9 mouse cellular contexts compared by ENCODE assay signal in the genomic region with DNA sequence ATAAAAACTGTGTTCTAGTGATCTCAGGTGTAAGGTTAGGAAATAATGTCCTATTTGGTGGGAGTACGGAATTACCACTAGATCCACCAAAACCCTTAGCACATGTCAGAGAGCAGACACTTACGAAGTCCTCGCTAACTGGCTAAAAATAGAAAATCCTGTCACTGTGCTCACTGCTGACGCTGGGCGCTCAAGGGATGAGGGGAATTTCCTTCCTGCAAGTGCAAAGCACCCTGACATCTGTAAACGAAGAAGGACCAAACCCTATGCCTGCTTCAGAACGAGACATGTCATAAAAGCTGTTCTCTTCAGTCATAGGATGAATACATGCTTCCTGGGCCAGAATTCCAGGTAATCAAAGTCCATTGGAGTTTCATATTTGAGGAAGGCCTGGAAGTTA. TPM values are rescaled to one million over a fixed set of nuclear protein-coding genes. Genes with fewer than 3 reads are reported as not detected.
A peak's percentile ranks its signal among the peaks of the same experiment; 100 is the strongest.
DNase-seq lines count a peak whose midpoint lies in the region; ATAC-seq and TF ChIP-seq lines count a peak whose summit lies in the region.
"Had no signal": no experiment of that assay in that cellular context is flagged by ENCODE, and none has a peak within 500 bp of the region (broad histone marks: within the 10 kb centered on the region; RNA-seq: fewer than 3 reads in every experiment).

No protein-coding gene starts in this region.

- TF ChIP-seq EP300 in liver, postnatal 0 days (IDR thresholded peaks at IDR 0.05; ENCODE audit: low read depth) = no peak

- no peak for DNase-seq in embryonic facial prominence, embryonic 14.5 days (ENCODE audit: low spot score)
- DNase-seq in embryonic facial prominence, embryonic 10.5 days (ENCODE audit: low spot score) = no peak
- DNase-seq in liver, adult 2 months (ENCODE audit: extremely low read depth, low read depth, low spot score) = no peak
- DNase-seq in liver = no peak
- DNase-seq in liver, postnatal 0 days = no peak
- DNase-seq in layer of hippocampus, adult 9-11 months = no peak
- no peak for DNase-seq in frontal cortex, postnatal 36 days (ENCODE audit: low spot score in 2 of 2)
- DNase-seq: gastrocnemius, postnatal 25 days had no signal

- H3K9me3 ChIP-seq in embryonic facial prominence, embryonic 14.5 days (ENCODE audit: control insufficient read depth, low read length) = no peaks in the 10 kb centered on the region
- no peaks in the 10 kb centered on the region for H3K9me3 ChIP-seq in embryonic facial prominence, embryonic 10.5 days
- H3K9me3 ChIP-seq in heart, embryonic 16.5 days (replicated peaks; ENCODE audit: control insufficient read depth, low read length) = no peaks in the 10 kb centered on the region
- H3K9me3 ChIP-seq in liver, postnatal 0 days (ENCODE audit: low read length) = no peaks in the 10 kb centered on the region

- ATAC-seq in embryonic facial prominence, embryonic 14.5 days (ENCODE audit: low read depth) = no peak
- peak; percentile 64; the same call in 1 of the 2 replicates for ATAC-seq in heart, embryonic 16.5 days (replicated peaks; ENCODE audit: extremely low read depth, insufficient read depth, low FRiP score)
- ATAC-seq in liver, postnatal 0 days = no peak

- H3K27ac ChIP-seq in embryonic facial prominence, embryonic 14.5 days (replicated peaks; ENCODE audit: low read depth, low read length) = 0 out of 2 replicates have a peak overlapping the region, but pooled peaks have one; percentile 30
- no peak overlapping the region; the same call in 1 of the 2 replicates for H3K27ac ChIP-seq in embryonic facial prominence, embryonic 10.5 days (replicated peaks)
- peak overlapping the region; percentile 10; the same call in 1 of the 2 replicates for H3K27ac ChIP-seq in liver, adult 2 months (replicated peaks; ENCODE audit: insufficient read depth, low read depth, low read length)
- H3K27ac ChIP-seq in heart, embryonic 16.5 days (ENCODE audit: low read length) = peak overlapping the region; percentile 89
- H3K27ac ChIP-seq in liver, postnatal 0 days (ENCODE audit: low read depth) = peak overlapping the region; percentile 36; the same call in 1 of the 2 replicates

- no peak overlapping the region for H3K9ac ChIP-seq in embryonic facial prominence, embryonic 14.5 days (ENCODE audit: low read depth, low read length)
- H3K9ac ChIP-seq in liver, adult 2 months (ENCODE audit: low read depth, low read length) = no peak overlapping the region
- peak overlapping the region; percentile 51; the same call in 1 of the 2 replicates for H3K9ac ChIP-seq in heart, embryonic 16.5 days (ENCODE audit: low read length)
- H3K9ac ChIP-seq in liver, postnatal 0 days (replicated peaks) = no peak overlapping the region

- H3K27me3 ChIP-seq in embryonic facial prominence, embryonic 14.5 days (replicated peaks; ENCODE audit: control insufficient read depth, insufficient read depth, low read length) = no peaks in the 10 kb centered on the region
- no peaks in the 10 kb centered on the region for H3K27me3 ChIP-seq in embryonic facial prominence, embryonic 10.5 days (replicated peaks; ENCODE audit: low read depth, poor library complexity, severe bottlenecking)
- H3K27me3 ChIP-seq in liver, adult 2 months (ENCODE audit: control insufficient read depth, insufficient read depth, low read length) = no peaks in the 10 kb centered on the region
- H3K27me3 ChIP-seq in heart, embryonic 16.5 days (ENCODE audit: control insufficient read depth, insufficient read depth, low read length) = no peaks in the 10 kb centered on the region
- no peaks in the 10 kb centered on the region for H3K27me3 ChIP-seq in liver, postnatal 0 days (ENCODE audit: insufficient read depth, low read length)

- no peak for TF ChIP-seq POLR2A in liver, adult 2 months (IDR thresholded peaks at IDR 0.05; ENCODE audit: extremely low read depth, insufficient read depth, low read length)

- H3K4me3 ChIP-seq in embryonic facial prominence, embryonic 14.5 days (ENCODE audit: low read depth, low read length) = no peak overlapping the region
- H3K4me3 ChIP-seq in embryonic facial prominence, embryonic 10.5 days = no peak overlapping the region
- H3K4me3 ChIP-seq in liver, adult 2 months (ENCODE audit: insufficient read depth, low read depth, low read length) = no peak overlapping the region
- no peak overlapping the region for H3K4me3 ChIP-seq in heart, embryonic 16.5 days (ENCODE audit: low read length)
- H3K4me3 ChIP-seq in liver, postnatal 0 days (ENCODE audit: low read depth, low read length) = no peak overlapping the region

- no peak for TF ChIP-seq CTCF in liver, adult 2 months (IDR thresholded peaks at IDR 0.05; ENCODE audit: low read depth, low read length)
- no peak for TF ChIP-seq CTCF in liver, postnatal 0 days (IDR thresholded peaks at IDR 0.05; ENCODE audit: low read depth)

- peaks cover 15% of the 10 kb centered on the region; the same call in 1 of the 2 replicates for H3K79me2 ChIP-seq in liver, adult 2 months (ENCODE audit: control insufficient read depth, insufficient read depth, low read length)

- peaks cover 15% of the 10 kb centered on the region for H3K4me1 ChIP-seq in embryonic facial prominence, embryonic 14.5 days (ENCODE audit: control insufficient read depth, insufficient read depth, low read length)
- H3K4me1 ChIP-seq in embryonic facial prominence, embryonic 10.5 days = peaks cover 54% of the 10 kb centered on the region
- H3K4me1 ChIP-seq in liver, adult 2 months (ENCODE audit: control insufficient read depth, insufficient read depth, low read length) = peaks cover 21% of the 10 kb centered on the region
- peaks cover 53% of the 10 kb centered on the region for H3K4me1 ChIP-seq in heart, embryonic 16.5 days (ENCODE audit: control insufficient read depth, insufficient read depth, low read length)
- peaks cover 30% of the 10 kb centered on the region for H3K4me1 ChIP-seq in liver, postnatal 0 days (ENCODE audit: insufficient read depth)

- no peak overlapping the region for H3K4me2 ChIP-seq in embryonic facial prominence, embryonic 14.5 days (ENCODE audit: low read depth, low read length)
- no peak overlapping the region; the same call in 1 of the 2 replicates for H3K4me2 ChIP-seq in heart, embryonic 16.5 days (ENCODE audit: low read depth, low read length)
- H3K4me2 ChIP-seq in liver, postnatal 0 days (ENCODE audit: low read depth, low read length) = no peak overlapping the region

- H3K36me3 ChIP-seq in embryonic facial prominence, embryonic 14.5 days (ENCODE audit: control insufficient read depth, insufficient read depth, low read length) = no peaks in the 10 kb centered on the region
- H3K36me3 ChIP-seq in embryonic facial prominence, embryonic 10.5 days (replicated peaks) = 0 out of 2 replicates have a peak, but pooled peaks cover 4% of the 10 kb centered on the region
- no peaks in the 10 kb centered on the region for H3K36me3 ChIP-seq in liver, adult 2 months (ENCODE audit: control insufficient read depth, insufficient read depth, low read length)
- H3K36me3 ChIP-seq in heart, embryonic 16.5 days (ENCODE audit: control insufficient read depth, insufficient read depth) = no peaks in the 10 kb centered on the region
- peaks cover 4% of the 10 kb centered on the region; the same call in 1 of the 2 replicates for H3K36me3 ChIP-seq in liver, postnatal 0 days (replicated peaks; ENCODE audit: insufficient read depth, low read length)

- 54% methylated on average over 7 of the region's 7 CpGs for WGBS in embryonic facial prominence, embryonic 14.5 days
- 73% methylated on average over 7 of the region's 7 CpGs for WGBS in embryonic facial prominence, embryonic 10.5 days
- WGBS in liver, adult 2 months = 73% methylated on average over 7 of the region's 7 CpGs
- WGBS in heart, embryonic 16.5 days = 13% methylated on average over 7 of the region's 7 CpGs
- 58% methylated on average over 7 of the region's 7 CpGs for WGBS in liver, postnatal 0 days (ENCODE audit: insufficient replicate concordance)

RNA-seq across cellular contexts. Expression of gene Fam53b, which starts 27.7 kb away (rescaled TPM):
- polyA plus RNA-seq in embryonic facial prominence, embryonic 14.5 days (2014; fragmentation: Nextera tagmentation; extraction: Ambion mirVana) = 16.5 and 21.0 TPM in 2 replicates
- 29.4 and 29.9 TPM in 2 replicates for polyA plus RNA-seq in embryonic facial prominence, embryonic 10.5 days (2016; fragmentation: Nextera tagmentation; extraction: Ambion mirVana)
- total RNA-seq in liver, adult 2 months (2014; rRNA removed) = 4.3 and 7.6 TPM in 2 replicates
- polyA plus RNA-seq in liver, adult 2 months (2012; rRNA removed) = 9.1 and 9.9 TPM in 2 replicates
- 16.4 and 21.8 TPM in 2 replicates for polyA plus RNA-seq in heart, embryonic 16.5 days (2015; fragmentation: Nextera tagmentation; extraction: Ambion mirVana)
- polyA plus RNA-seq in liver, postnatal 0 days (2015; fragmentation: Nextera tagmentation; extraction: Ambion mirVana) = 15.2 and 17.2 TPM in 2 replicates
